Mouse (Mus musculus) MEL (cell line): Measurements from ENCODE around the gene Zfp507. TPM values are rescaled to one million over a fixed set of nuclear protein-coding genes. Genes with fewer than 3 reads are reported as not detected.

Experiments
- DNase-seq: peaks from one replicate; pipeline ENCODE4 v3.0.0; 2011; ENCODE audit warnings: low read depth, low spot score
- H3K27ac ChIP-seq: 2 replicates; pipeline ENCODE4 v1.5.1; 2012; ENCODE audit warnings: low read depth, mild to moderate bottlenecking, control low read depth, low read length, moderate library complexity; ENCODE audit not compliant: control insufficient read depth
- H3K27me3 ChIP-seq, 2 experiments: fragments of 150-350 bp in 1 of 2; sonication (generic) in 1 of 2; 2 replicates each; pipeline ENCODE4 v1.6.1; 2012; ENCODE audit warnings: low read length in 2 of 2, mild to moderate bottlenecking in 2 of 2, improper control_type of control experiment in 1 of 2, moderate library complexity in 1 of 2; ENCODE audit not compliant: insufficient read depth in 2 of 2, control insufficient read depth in 1 of 2
- H3K36me3 ChIP-seq, 2 experiments: 2 replicates each; pipeline ENCODE4 v1.6.1; 2012 to 2014; ENCODE audit warnings: low read length in 2 of 2, improper control_type of control experiment in 1 of 2, inconsistent platforms in 1 of 2, mild to moderate bottlenecking in 1 of 2; ENCODE audit not compliant: insufficient read depth in 2 of 2, control insufficient read depth in 1 of 2
- H3K4me1 ChIP-seq, 2 experiments: fragments of 150-350 bp in 1 of 2; sonication (generic) in 1 of 2; 2 replicates each; pipeline ENCODE4 v1.6.1; 2012; ENCODE audit warnings: low read length in 2 of 2, improper control_type of control experiment in 1 of 2, mild to moderate bottlenecking in 1 of 2; ENCODE audit not compliant: insufficient read depth in 2 of 2, control insufficient read depth in 1 of 2
- H3K4me3 ChIP-seq, 2 experiments: fragments of 150-350 bp in 1 of 2; sonication (generic) in 1 of 2; 2 replicates each; pipeline ENCODE4 v1.5.1; 2012; ENCODE audit warnings: low read depth in 2 of 2, low read length in 2 of 2, mild to moderate bottlenecking in 2 of 2, moderate library complexity in 2 of 2, control low read depth in 1 of 2, improper control_type of control experiment in 1 of 2; ENCODE audit not compliant: control insufficient read depth in 1 of 2, insufficient read depth in 1 of 2
- H3K79me2 ChIP-seq: 2 replicates; pipeline ENCODE4 v1.6.1; 2012; ENCODE audit warnings: mild to moderate bottlenecking, low read length, moderate library complexity; ENCODE audit not compliant: control insufficient read depth, poor library complexity, insufficient read depth
- H3K9ac ChIP-seq: 2 replicates; pipeline ENCODE4 v1.6.1; 2012; ENCODE audit warnings: low read depth, mild to moderate bottlenecking, control low read depth, low read length, moderate library complexity; ENCODE audit not compliant: control insufficient read depth, poor library complexity, severe bottlenecking
- H3K9me3 ChIP-seq: fragments of 150-350 bp; sonication (generic); replicated peaks from 2 replicates; pipeline ENCODE4 v1.6.1; 2012; ENCODE audit warnings: mild to moderate bottlenecking, low read length, improper control_type of control experiment, moderate library complexity; ENCODE audit not compliant: insufficient read depth
- CTCF ChIP-seq, 3 experiments: IDR thresholded peaks in 2 of 3; conservative IDR thresholded peaks in 1 of 3; 2 replicates each; pipeline ENCODE4 v1.5.1; 2011 to 2012; ENCODE audit warnings: low read length in 3 of 3, low read depth in 2 of 3, mild to moderate bottlenecking in 2 of 3, improper control_type of control experiment in 1 of 3, inconsistent platforms in 1 of 3, mixed read lengths in 1 of 3, moderate library complexity in 1 of 3; ENCODE audit not compliant: control insufficient read depth in 1 of 3, insufficient read depth in 1 of 3, poor library complexity in 1 of 3, severe bottlenecking in 1 of 3
- GABPA ChIP-seq: IDR thresholded peaks from 2 replicates; pipeline ENCODE4 v1.6.1; 2012; ENCODE audit warnings: low read depth, mild to moderate bottlenecking, inconsistent platforms, low read length, improper control_type of control experiment, moderate library complexity
- MAX ChIP-seq: IDR thresholded peaks from 2 replicates; pipeline ENCODE4 v1.6.1; 2011; ENCODE audit warnings: low read length, improper control_type of control experiment
- MEF2A ChIP-seq: IDR thresholded peaks from 2 replicates; pipeline ENCODE4 v1.6.1; 2014; ENCODE audit warnings: low read depth, mild to moderate bottlenecking, inconsistent platforms, low read length, improper control_type of control experiment; ENCODE audit not compliant: poor library complexity, insufficient replicate concordance, severe bottlenecking; ENCODE audit errors: extremely low read depth
- MXI1 ChIP-seq: IDR thresholded peaks from 2 replicates; pipeline ENCODE4 v1.6.1; 2011; ENCODE audit warnings: mild to moderate bottlenecking, low read depth, low read length, improper control_type of control experiment
- MYB ChIP-seq: IDR thresholded peaks from 2 replicates; pipeline ENCODE4 v1.6.1; 2011; ENCODE audit warnings: mild to moderate bottlenecking, low read depth, low read length, improper control_type of control experiment
- MYC ChIP-seq: IDR thresholded peaks from 2 replicates; pipeline ENCODE4 v1.6.1; 2011; ENCODE audit warnings: low read depth, mild to moderate bottlenecking, low read length, improper control_type of control experiment, moderate library complexity
- NELFE ChIP-seq: IDR thresholded peaks from 2 replicates; pipeline ENCODE4 v1.6.1; 2011; ENCODE audit warnings: low read depth, low read length, improper control_type of control experiment
- SMC3 ChIP-seq: IDR thresholded peaks from 2 replicates; pipeline ENCODE4 v1.6.1; 2011; ENCODE audit warnings: low read depth, low read length, improper control_type of control experiment
- TBP ChIP-seq: IDR thresholded peaks from 2 replicates; pipeline ENCODE4 v1.8.0; 2011; ENCODE audit warnings: low read depth, low read length, improper control_type of control experiment
- USF1 ChIP-seq: IDR thresholded peaks from 2 replicates; pipeline ENCODE4 v1.6.1; 2014; ENCODE audit warnings: low read depth, mild to moderate bottlenecking, inconsistent platforms, low read length, improper control_type of control experiment, moderate library complexity
- ZMIZ1 ChIP-seq: IDR thresholded peaks from 2 replicates; pipeline ENCODE4 v1.6.1; 2012; ENCODE audit warnings: low read depth, mild to moderate bottlenecking, inconsistent platforms, low read length, improper control_type of control experiment, moderate library complexity
- polyA plus RNA-seq, 2 experiments: library from polyadenylated mRNA; stranded (reverse) in 1 of 2; unstranded in 1 of 2; fragments of >175 nt in 1 of 2; fragments of >200 nt in 1 of 2; gene quantifications; 2 replicates each; pipeline versions ENCODE4 v1.2.1 to v1.2.4; 2012; ENCODE audit warnings: low replicate concordance in 2 of 2, low read depth in 1 of 2; ENCODE audit not compliant: insufficient read length in 2 of 2, insufficient read depth in 1 of 2, missing spikeins in 1 of 2
- total RNA-seq: library from RNA; depleted of rRNA; stranded (reverse); fragments of 300-350 nt; gene quantifications from 2 replicates; pipeline ENCODE4 v1.2.3, GENCODE M21; 2012

Zfp507 gene
- total and polyA plus RNA-seq, 3 experiments = 16.4 to 67.2 (median 17.7) TPM

- H3K79me2 ChIP-seq = no peaks in the 10 kb centered on the region
- H3K9ac ChIP-seq = no peak overlapping the region
- no peak overlapping the region for H3K4me3 ChIP-seq
- DNase-seq = no peak
- no peaks in the 10 kb centered on the region for H3K27me3 ChIP-seq
- no peak overlapping the region for H3K27ac ChIP-seq
- H3K36me3 ChIP-seq = no peaks in the 10 kb centered on the region
- no peaks in the 10 kb centered on the region for H3K4me1 ChIP-seq
- TF ChIP-seq CTCF (IDR thresholded peaks at IDR 0.05 in 2 of 3, conservative IDR thresholded peaks at IDR 0.05 in 1 of 3; ENCODE audit: control insufficient read depth in 1 of 3, insufficient read depth in 1 of 3, low read depth in 2 of 3, low read length in 3 of 3, poor library complexity in 1 of 3, severe bottlenecking in 1 of 3) = 0 out of 6 replicates have a peak, but pooled peaks of 1 of the 3 experiments have one; percentile 4
- TF ChIP-seq NELFE = no peak
- H3K9me3 ChIP-seq = no peaks in the 10 kb centered on the region
These were observed 27.3 kb upstream of the Zfp507 start for GRCm38 (mm10) chr7:35830119-35830518.

- no peaks in the 10 kb centered on the region for H3K36me3 ChIP-seq
- no peak overlapping the region for H3K9ac ChIP-seq
- no peak overlapping the region for H3K4me3 ChIP-seq
- TF ChIP-seq MYB (no peak), MXI1 (no peak), USF1 (no peak), CTCF (IDR thresholded peaks at IDR 0.05 in 2 of 3, conservative IDR thresholded peaks at IDR 0.05 in 1 of 3; ENCODE audit: control insufficient read depth in 1 of 3, insufficient read depth in 1 of 3, low read depth in 2 of 3, low read length in 3 of 3, poor library complexity in 1 of 3, severe bottlenecking in 1 of 3) (no peak), TBP (no peak), MEF2A (no peak), MYC (no peak)
- DNase-seq = no peak
- no peaks in the 10 kb centered on the region for H3K4me1 ChIP-seq
- no peaks in the 10 kb centered on the region for H3K9me3 ChIP-seq
- no peaks in the 10 kb centered on the region for H3K27me3 ChIP-seq
- H3K79me2 ChIP-seq = no peaks in the 10 kb centered on the region
- H3K27ac ChIP-seq = no peak overlapping the region
These were observed 21.1 kb upstream of the Zfp507 start for GRCm38 (mm10) chr7:35823906-35824305.

- H3K4me3 ChIP-seq = no peak overlapping the region
- no peak for DNase-seq
- H3K27ac ChIP-seq = no peak overlapping the region
- H3K9me3 ChIP-seq = no peaks in the 10 kb centered on the region
- H3K9ac ChIP-seq = no peak overlapping the region
- no peaks in the 10 kb centered on the region for H3K4me1 ChIP-seq
- H3K27me3 ChIP-seq = no peaks in the 10 kb centered on the region
- H3K36me3 ChIP-seq = no peaks in the 10 kb centered on the region
- TF ChIP-seq GABPA (no peak), ZMIZ1 (no peak), MAX (no peak), SMC3 (no peak)
- H3K79me2 ChIP-seq = no peaks in the 10 kb centered on the region
These were observed 19.5 kb upstream of the Zfp507 start for GRCm38 (mm10) chr7:35822320-35822719.
